Mouse (Mus musculus) urinary bladder, postnatal 25 days (tissue): ENCODE data around the gene Usp29.
"Not testable (repeated sequence)": the region's sequence is repeated elsewhere in the genome, so short reads cannot be mapped to it uniquely, and the experiment has no call there.

Experiments used
- DNase-seq: peaks from one replicate; pipeline ENCODE4 v3.0.0; 2022; ENCODE audit warnings: low spot score

The Usp29 gene

GRCm38 (mm10) chr7:6765240-6765639, 34.9 kb downstream of the Usp29 start:
- DNase-seq: no peak

GRCm38 (mm10) chr7:6770286-6770685, 39.9 kb downstream of the Usp29 start:
- no peak for DNase-seq

- not testable (repeated sequence) for DNase-seq
These were observed 43.6 kb downstream of the Usp29 start for GRCm38 (mm10) chr7:6773865-6774413.

GRCm38 (mm10) chr7:6776314-6777059, 46.1 kb downstream of the Usp29 start:
- DNase-seq: no peak

GRCm38 (mm10) chr7:6777107-6777506, 46.7 kb downstream of the Usp29 start:
- DNase-seq: no peak

- no peak for DNase-seq
These were observed 47.3 kb downstream of the Usp29 start for GRCm38 (mm10) chr7:6777689-6778088.

GRCm38 (mm10) chr7:6779172-6779571, 48.8 kb downstream of the Usp29 start:
- no peak for DNase-seq

GRCm38 (mm10) chr7:6781541-6781940, 51.2 kb downstream of the Usp29 start:
- no peak for DNase-seq

GRCm38 (mm10) chr7:6784340-6785073, 54.1 kb downstream of the Usp29 start:
- no peak for DNase-seq

- no peak for DNase-seq
These were observed 56.6 kb downstream of the Usp29 start for GRCm38 (mm10) chr7:6787000-6787399.

- DNase-seq: no peak
These were observed 57.7 kb downstream of the Usp29 start for GRCm38 (mm10) chr7:6788101-6788500.

- no peak for DNase-seq
These were observed 61.1 kb downstream of the Usp29 start for GRCm38 (mm10) chr7:6791286-6792065.

- DNase-seq: no peak
These were observed 62.9 kb downstream of the Usp29 start for GRCm38 (mm10) chr7:6793240-6793639.

- no peak for DNase-seq
These were observed 63.4 kb downstream of the Usp29 start for GRCm38 (mm10) chr7:6793811-6794210.

GRCm38 (mm10) chr7:6797408-6797807, 67.0 kb downstream of the Usp29 start:
- DNase-seq: no peak

- DNase-seq: no peak
These were observed 68.9 kb downstream of the Usp29 start for GRCm38 (mm10) chr7:6799105-6799805.

GRCm38 (mm10) chr7:6800586-6801441, 70.4 kb downstream of the Usp29 start:
- no peak for DNase-seq

- DNase-seq: no peak
These were observed 71.3 kb downstream of the Usp29 start for GRCm38 (mm10) chr7:6801642-6802041.

GRCm38 (mm10) chr7:6810556-6810955, 80.2 kb downstream of the Usp29 start:
- no peak for DNase-seq

GRCm38 (mm10) chr7:6814971-6815370, 84.6 kb downstream of the Usp29 start:
- no peak for DNase-seq
